Mouse (Mus musculus) spleen, adult 12 weeks (tissue): ENCODE measurements around the gene Sirt7.
"Not testable (repeated sequence)": the region's sequence is repeated elsewhere in the genome, so short reads cannot be mapped to it uniquely, and the experiment has no call there.

Experiments
- DNase-seq: peaks from one replicate; pipeline ENCODE4 v3.0.0; 2022; ENCODE audit warnings: low spot score

Gene Sirt7

GRCm38 (mm10) chr11:120616617-120617294 lies 8.3 kb downstream of the Sirt7 start:
- no peak for DNase-seq

GRCm38 (mm10) chr11:120615606-120616203 lies 9.3 kb downstream of the Sirt7 start:
- no peak for DNase-seq

GRCm38 (mm10) chr11:120615167-120615566 lies 9.9 kb downstream of the Sirt7 start:
- no peak for DNase-seq

- DNase-seq = no peak
These were observed 11.1 kb downstream of the Sirt7 start for GRCm38 (mm10) chr11:120613976-120614375.

GRCm38 (mm10) chr11:120613481-120613972 lies 11.5 kb downstream of the Sirt7 start:
- no peak for DNase-seq

GRCm38 (mm10) chr11:120612763-120613162 lies 12.3 kb downstream of the Sirt7 start:
- peak; percentile 66 for DNase-seq

GRCm38 (mm10) chr11:120610477-120611046 lies 14.5 kb downstream of the Sirt7 start:
- no peak for DNase-seq

GRCm38 (mm10) chr11:120609250-120609649 lies 15.8 kb downstream of the Sirt7 start:
- no peak for DNase-seq

- DNase-seq = no peak
These were observed 16.6 kb downstream of the Sirt7 start, which contains the start of gene Npb for GRCm38 (mm10) chr11:120608241-120609034. Gene Npb (plus strand): TSS chr11:120608477.

GRCm38 (mm10) chr11:120606764-120607163 lies 18.3 kb downstream of the Sirt7 start:
- no peak for DNase-seq

GRCm38 (mm10) chr11:120605667-120606066 lies 19.4 kb downstream of the Sirt7 start:
- no peak for DNase-seq

- DNase-seq = no peak
These were observed 21.5 kb downstream of the Sirt7 start for GRCm38 (mm10) chr11:120603545-120603944.

- no peak for DNase-seq
These were observed 24.3 kb downstream of the Sirt7 start for GRCm38 (mm10) chr11:120600716-120601115.

GRCm38 (mm10) chr11:120598990-120599549 lies 26.0 kb downstream of the Sirt7 start:
- DNase-seq = no peak

GRCm38 (mm10) chr11:120598283-120598989 lies 26.6 kb downstream of the Sirt7 start, which contains the start of the genes Alyref and Anapc11:
Gene Alyref (minus strand): TSS chr11:120598365.
Gene Anapc11 (plus strand): TSS chr11:120598421.
- peak; percentile 89 for DNase-seq

GRCm38 (mm10) chr11:120597240-120598235 lies 27.5 kb downstream of the Sirt7 start:
- no peak for DNase-seq

GRCm38 (mm10) chr11:120588531-120588930 lies 36.5 kb downstream of the Sirt7 start:
- no peak for DNase-seq

- DNase-seq = no peak
These were observed 41.1 kb downstream of the Sirt7 start for GRCm38 (mm10) chr11:120583937-120584336.

- DNase-seq = not testable (repeated sequence)
These were observed 42.1 kb downstream of the Sirt7 start for GRCm38 (mm10) chr11:120582982-120583293.
